Mouse (Mus musculus): Measurements from ENCODE around the gene Sema5a. TPM values are rescaled to one million over a fixed set of nuclear protein-coding genes. Genes with fewer than 3 reads are reported as not detected.

The Sema5a gene
- total and polyA plus RNA-seq, 3 experiments, result 0.17 to 0.27 (median 0.17) TPM

- H3K36me3 ChIP-seq (replicated peaks in 1 of 2; ENCODE audit: control insufficient read depth in 1 of 2, insufficient read depth in 1 of 2, low read length in 1 of 2), result no peaks in the 10 kb centered on the region
- in situ Hi-C loops (cut with MboI; ENCODE audit: low pct_ligation_motif_present, low pct_unique_long_range_greater_than_20kb, low sequenced_read_pairs) (loop anchor here (25.0 kb wide), 1 partner anchor 480 kb away; the partner anchor contains the start of gene Sema5a), dilution Hi-C loops (cut with MboI; ENCODE audit: extremely low pct_ligation_motif_present, extremely low pct_unique_long_range_greater_than_20kb, low sequenced_read_pairs) (no loop called here)
- no peaks in the 10 kb centered on the region for H3K79me2 ChIP-seq (replicated peaks; ENCODE audit: control insufficient read depth, extremely low read depth, insufficient read depth, poor library complexity, severe bottlenecking)
- no peak for TF ChIP-seq NRF1 (IDR thresholded peaks at IDR 0.05; ENCODE audit: low read depth, low read length)
- TF ChIP-seq TBP (conservative IDR thresholded peaks at IDR 0.05; ENCODE audit: low read depth, low read length), result no peak
- TF ChIP-seq JUN (IDR thresholded peaks at IDR 0.05; ENCODE audit: insufficient read depth, low read depth, low read length), result no peak
- no peak for TF ChIP-seq IRF4 (IDR thresholded peaks at IDR 0.05; ENCODE audit: low read depth, low read length)
- no peak for TF ChIP-seq PAX5 (IDR thresholded peaks at IDR 0.05; ENCODE audit: low read length)
- no peak for TF ChIP-seq ZNF384 (IDR thresholded peaks at IDR 0.05; ENCODE audit: low read depth, low read length)
- TF ChIP-seq SIN3A (IDR thresholded peaks at IDR 0.05; ENCODE audit: low read length), result no peak
- TF ChIP-seq MAZ (IDR thresholded peaks at IDR 0.05; ENCODE audit: low read depth, low read length), result no peak
- no peak for TF ChIP-seq MAX (IDR thresholded peaks at IDR 0.05; ENCODE audit: low read length)
- no peak for TF ChIP-seq UBTF (IDR thresholded peaks at IDR 0.05; ENCODE audit: low read depth, low read length)
- TF ChIP-seq SMC3 (IDR thresholded peaks at IDR 0.05; ENCODE audit: low read depth, low read length), result no peak
- TF ChIP-seq MYC (IDR thresholded peaks at IDR 0.05; ENCODE audit: low read depth, low read length), result no peak
- no peak for TF ChIP-seq ZMIZ1 (IDR thresholded peaks at IDR 0.05; ENCODE audit: low read depth, low read length)
- no peak for TF ChIP-seq HCFC1 (IDR thresholded peaks at IDR 0.05; ENCODE audit: low read depth, low read length)
- no peak for TF ChIP-seq POLR2A (IDR thresholded peaks at IDR 0.05; ENCODE audit: low read depth, low read length)
- TF ChIP-seq POLR2AphosphoS2 (IDR thresholded peaks at IDR 0.05; ENCODE audit: low read depth, low read length), result no peak
- TF ChIP-seq E2F4 (IDR thresholded peaks at IDR 0.05; ENCODE audit: insufficient replicate concordance, low read depth, low read length), result no peak
- TF ChIP-seq ELF1 (IDR thresholded peaks at IDR 0.05; ENCODE audit: low read depth, low read length), result no peak
- TF ChIP-seq EP300 (IDR thresholded peaks at IDR 0.05; ENCODE audit: low read length), result no peak
- no peak for TF ChIP-seq GABPA (IDR thresholded peaks at IDR 0.05; ENCODE audit: insufficient replicate concordance, low read depth, low read length)
- H3K27ac ChIP-seq (ENCODE audit: insufficient read depth, low read depth), result no peak overlapping the region
- no peaks in the 10 kb centered on the region for H3K27me3 ChIP-seq (replicated peaks)
- H3K4me3 ChIP-seq (replicated peaks in 1 of 3; ENCODE audit: low read depth in 2 of 3, low read length in 2 of 3, poor library complexity in 1 of 3), result no peak overlapping the region
- no peak overlapping the region for H3K9ac ChIP-seq (ENCODE audit: insufficient read depth, low read depth)
- no peaks in the 10 kb centered on the region for H3K9me3 ChIP-seq (replicated peaks; ENCODE audit: low read length)
- H3K4me2 ChIP-seq (ENCODE audit: insufficient read depth, low read depth, poor library complexity, severe bottlenecking), result no peak overlapping the region
- no peak for DNase-seq (ENCODE audit: extremely low read depth)
- no peaks in the 10 kb centered on the region for H3K4me1 ChIP-seq (ENCODE audit: control insufficient read depth in 1 of 2, insufficient read depth in 2 of 2)
These were observed 472.8 kb downstream of the Sema5a start for GRCm38 (mm10) chr15:32717298-32717985.

Measured in CH12.LX (cell line).